Mouse (Mus musculus) T-helper 2 cell (primary cell): ENCODE results near the gene Ddx42.

Source experiments
- in situ Hi-C: fragments of 300-600 bp; cut with MboI, MseI; formaldehyde crosslinking; loops from one replicate; pipeline ENCODE4 v1.15.1; 2025; ENCODE audit warnings: high pct_unique_total_duplicates

The Ddx42 gene

DNA sequence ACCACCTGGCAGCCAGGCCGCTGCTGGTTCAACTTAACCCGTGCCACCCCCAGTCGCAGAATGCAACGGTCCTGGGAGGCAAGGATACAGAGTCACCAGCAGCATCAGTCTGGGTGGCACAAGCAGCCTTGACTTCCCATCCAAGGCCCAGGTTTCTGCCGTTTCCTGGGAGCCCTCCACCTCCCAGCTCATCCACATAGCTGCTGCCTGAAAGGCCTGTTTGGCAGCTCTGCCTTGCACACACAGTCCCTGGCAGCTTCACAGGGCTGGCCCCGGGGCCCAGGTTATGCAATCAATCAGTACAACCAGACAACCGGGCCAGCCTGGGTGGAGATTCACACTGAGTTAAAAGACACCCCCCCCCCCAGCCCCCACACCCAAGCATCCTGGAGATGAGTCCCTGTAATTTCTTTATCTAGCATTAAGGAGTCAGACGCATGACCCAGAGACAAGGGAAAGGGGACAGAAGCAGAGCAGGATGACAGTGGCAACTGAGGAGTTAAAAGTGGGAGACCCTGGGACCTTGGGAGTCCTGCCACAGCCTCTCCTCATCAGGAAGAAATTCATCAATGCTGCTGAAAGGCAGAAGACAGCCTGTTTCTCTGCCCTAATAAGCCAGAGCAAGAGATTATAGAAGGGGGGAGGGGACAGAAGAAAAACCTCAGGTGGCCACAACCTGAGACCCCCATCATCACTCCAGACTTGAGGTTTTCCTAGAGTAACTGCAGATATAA lies 51.8 kb downstream of the Ddx42 start:
- in situ Hi-C loops, result no loop called here

DNA sequence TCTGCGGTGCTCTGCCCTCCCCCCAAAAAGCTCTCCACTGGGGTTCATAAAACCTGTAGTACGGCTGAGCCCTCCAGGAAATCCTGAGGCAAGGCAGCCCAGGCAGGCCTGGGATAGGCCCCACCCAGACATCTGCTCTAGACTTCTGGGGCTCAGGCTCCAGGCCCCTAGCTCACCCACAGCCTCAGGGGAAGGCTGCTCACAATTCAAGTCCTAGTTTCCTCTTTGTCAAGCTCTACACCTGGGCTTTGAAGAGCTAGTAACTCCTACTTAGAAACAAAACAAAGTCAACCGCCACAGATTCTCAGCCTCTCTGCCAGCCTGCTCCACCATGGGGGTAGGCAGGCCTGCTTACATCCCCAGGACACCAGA lies 52.3 kb downstream of the Ddx42 start:
- in situ Hi-C loops, result no loop called here

DNA sequence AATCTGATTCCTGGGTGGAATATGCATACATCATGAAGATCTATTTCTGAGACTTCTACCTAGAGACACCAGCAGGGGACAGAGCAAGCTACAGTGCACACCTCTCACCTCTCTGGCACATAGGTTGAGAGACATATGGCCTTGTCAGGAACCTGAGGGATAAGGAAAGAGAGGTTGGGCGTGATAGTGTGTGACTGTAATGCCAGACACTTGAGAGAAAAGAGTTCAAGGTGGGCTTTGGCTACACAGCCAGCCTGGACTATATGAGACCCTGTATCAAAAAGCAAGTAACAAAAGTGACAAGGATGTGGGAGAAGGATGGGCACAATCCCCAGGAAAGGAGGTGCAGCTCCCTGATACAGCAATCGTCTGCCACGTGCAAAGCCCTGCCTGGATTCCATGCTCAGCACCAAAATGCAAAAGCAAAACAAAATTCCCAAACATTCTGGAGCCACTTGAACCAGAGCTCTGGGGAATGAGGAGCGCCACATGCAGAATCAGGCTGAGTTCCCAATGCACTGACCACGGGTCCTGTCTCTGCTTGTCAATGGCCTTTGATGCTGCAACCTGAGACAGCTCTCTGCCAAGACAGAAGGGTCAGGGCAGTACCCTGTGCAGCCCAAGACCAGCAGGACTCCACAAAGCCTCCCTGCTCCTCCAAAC lies 54.5 kb downstream of the Ddx42 start:
- in situ Hi-C loops, result no loop called here

DNA sequence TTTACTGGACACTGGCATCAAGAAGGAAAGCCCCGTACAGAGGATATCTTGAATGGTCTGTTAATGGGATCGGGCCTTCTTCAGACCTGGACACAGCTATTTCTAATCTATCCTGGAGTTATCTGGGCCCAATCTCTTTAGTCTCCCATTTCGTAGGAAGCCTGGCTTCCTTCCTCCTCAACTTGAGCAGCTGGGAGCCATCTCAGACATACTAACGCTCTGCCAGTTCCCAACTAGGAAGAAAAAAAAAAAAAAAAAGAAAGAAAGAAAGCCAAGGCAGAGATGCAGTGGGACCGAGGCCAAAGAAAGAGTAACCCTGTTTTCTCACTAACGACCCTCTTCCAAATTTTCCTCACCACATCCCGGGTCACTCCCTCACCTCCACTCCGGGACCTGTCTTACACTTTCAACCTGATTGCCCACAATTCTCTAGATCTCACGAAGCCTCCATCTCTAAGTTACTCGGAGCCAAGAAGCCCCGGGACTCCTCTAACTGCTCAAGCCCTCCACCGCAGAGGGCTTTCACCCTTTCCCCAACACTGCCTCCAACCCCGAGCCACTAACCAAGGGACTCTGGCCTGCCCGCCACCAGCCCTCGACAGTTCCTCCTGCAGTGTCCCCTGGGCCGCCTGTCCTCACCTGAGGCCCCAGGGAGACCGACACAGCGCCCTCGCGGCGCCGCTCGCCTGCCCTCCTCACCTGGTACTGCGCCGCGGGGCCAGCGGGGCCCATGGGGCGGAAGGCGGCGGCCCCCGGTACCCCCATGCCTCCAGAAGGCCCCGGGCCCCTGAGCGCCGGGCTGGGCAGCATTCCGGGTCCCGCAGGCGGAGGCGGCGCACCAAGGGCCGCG lies 55.3 kb downstream of the Ddx42 start:
- in situ Hi-C loops, result no loop called here

DNA sequence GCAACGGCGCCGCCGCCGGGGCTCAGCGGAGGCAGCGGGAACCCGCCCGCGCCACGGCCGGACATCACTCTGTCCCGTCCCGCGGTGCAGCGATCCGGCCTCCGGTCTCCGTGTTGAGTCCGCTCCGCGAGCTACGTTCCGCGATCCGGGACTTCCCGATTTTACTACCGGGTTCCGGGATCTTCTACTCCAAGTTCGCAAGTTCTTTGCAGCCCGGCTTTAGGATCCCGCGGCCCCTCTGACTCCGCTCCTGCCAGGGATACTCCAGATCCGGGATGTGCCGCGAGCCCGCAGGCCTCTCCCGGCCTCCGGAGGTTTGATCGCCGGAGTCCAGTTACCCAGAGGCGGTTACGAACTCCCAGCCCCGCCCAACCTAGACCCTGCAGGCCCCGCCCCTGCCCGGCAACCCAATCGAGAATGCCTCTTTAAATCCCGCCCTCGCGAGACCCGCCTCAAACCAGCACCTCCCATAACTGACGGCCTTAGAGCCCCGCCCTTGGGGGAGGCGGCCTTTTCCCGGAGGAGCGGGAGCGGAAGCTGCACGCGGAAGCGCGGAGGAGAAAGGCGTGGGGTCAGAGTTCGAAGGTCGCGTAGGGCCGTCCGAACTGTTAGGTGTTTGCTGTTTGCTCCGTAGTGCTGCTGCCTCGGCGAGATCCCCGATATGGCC lies 56.1 kb downstream of the Ddx42 start, which contains the start of gene Smarcd2:
TSS of gene Smarcd2 (minus strand) at position 329 of the 667 bp plus-strand sequence.
- in situ Hi-C loops, result no loop called here

DNA sequence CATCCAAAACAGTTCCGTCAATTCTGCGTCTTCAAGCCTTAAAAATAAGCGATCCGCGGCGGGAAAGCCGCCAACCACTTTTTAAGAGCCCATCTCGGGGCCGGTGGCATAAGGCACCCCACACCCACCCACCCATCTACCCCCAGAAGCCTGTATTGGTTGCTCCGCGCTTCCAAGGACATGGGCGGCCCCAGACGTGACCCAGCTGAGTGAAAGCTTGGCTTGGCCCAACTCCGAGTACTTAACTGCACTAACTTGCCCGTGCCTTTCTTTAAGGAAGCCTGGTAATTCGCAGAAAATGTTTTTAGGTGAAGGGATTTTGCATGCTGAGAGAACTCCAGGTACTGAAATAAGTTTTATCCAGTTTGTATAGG lies 56.6 kb downstream of the Ddx42 start:
- in situ Hi-C loops, result no loop called here

DNA sequence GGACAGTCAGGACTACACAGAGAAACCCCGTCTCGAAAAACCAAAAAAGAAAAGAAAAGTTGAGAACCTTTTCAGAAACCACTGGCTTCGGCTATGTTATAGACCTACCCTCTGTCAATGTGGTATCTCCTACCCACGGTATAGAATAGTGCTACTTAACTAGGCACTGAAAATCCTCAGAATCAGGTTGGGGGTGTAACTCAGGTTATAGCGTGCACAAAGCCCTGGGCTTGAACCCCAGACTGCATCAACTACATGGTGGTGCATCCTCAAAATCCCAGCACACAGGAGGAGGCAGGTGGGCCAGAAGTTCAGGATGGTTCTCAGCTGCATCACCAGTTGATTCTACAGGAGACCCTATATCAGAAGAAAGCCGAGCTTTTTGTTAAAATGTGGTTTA lies 57.1 kb downstream of the Ddx42 start:
- in situ Hi-C loops, result no loop called here

DNA sequence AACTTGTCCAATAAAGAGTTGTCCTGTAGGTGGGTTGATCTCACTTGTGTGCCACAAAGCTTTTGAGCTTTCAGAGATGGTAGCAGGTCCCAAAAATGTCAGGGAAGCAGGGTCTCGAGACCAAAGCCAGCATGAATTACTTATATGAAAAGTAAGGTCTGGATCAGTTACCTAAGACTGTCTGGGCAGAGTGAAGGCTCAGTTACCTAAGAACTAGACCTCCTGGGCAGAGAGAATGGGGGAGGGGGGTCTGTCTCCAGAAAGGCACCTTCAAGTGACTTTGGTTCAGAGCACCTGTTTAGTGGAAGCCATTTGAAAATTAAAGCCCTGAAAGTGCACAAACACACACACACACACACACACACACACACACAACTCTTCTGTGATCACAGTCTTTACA lies 57.6 kb downstream of the Ddx42 start:
- in situ Hi-C loops, result no loop called here

DNA sequence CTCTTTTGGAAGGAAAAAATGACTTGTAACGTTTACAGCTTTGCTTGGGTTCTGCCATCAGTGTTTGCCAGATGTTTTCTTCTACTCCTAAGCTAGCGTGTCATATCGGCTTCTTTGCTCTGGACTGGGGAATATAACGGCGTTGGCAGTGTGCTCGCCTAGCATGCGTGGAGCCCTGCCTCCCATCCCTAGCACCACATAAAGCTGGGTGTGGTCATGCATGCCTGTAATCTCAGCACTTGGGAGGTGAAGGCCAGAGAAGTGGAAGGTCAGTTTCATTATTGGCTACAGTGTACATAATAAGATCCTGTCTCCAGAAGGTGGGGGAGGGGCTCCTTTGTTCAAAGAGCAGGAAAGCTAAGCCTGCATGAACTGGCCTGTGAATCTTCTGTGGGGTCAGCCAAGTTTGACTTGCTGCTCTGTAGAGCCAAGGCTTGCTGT lies 58.3 kb downstream of the Ddx42 start:
- in situ Hi-C loops, result no loop called here

DNA sequence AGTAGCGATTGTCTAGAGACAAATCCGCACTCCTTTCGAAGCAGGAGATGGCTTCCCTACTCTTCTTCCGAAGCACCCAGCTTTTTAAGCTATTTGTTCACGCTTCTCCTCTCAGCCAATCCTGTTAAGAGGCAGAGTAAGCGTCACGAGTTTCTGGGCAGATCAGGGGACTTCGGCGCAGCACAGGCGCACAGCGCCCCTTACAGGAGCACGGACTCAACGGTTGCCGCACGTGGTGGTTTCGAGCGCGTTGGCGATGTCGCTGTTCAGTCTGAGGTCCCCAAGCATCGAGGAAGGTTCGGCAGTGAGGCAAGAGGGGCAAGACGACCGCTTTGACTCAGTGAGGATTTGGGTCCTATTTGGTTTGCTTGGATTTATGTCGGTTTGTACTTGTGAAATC lies 59.7 kb downstream of the Ddx42 start, which contains the start of gene Tcam1:
TSS of gene Tcam1 (plus strand) at position 219 of the 400 bp plus-strand sequence.
- in situ Hi-C loops, result no loop called here

DNA sequence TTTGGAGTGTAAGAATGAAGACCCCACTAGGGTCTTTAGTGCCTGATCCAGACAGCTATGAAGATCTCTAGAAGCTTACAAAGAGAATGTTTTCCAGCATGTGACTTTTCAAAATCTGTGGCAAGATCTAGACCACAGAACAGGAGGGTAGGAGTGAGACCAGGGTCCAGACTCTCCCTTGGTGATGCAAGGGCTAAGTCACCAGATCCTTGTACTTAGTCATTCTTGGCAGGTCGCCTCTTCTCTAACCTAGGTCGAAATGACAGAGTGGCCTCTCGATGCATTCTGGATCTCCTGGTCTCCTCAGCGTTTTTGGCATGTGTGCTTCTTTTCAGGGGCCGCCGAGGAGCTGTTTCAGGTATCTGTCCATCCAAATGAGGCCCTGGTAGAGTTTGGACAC lies 65.7 kb downstream of the Ddx42 start:
- in situ Hi-C loops, result no loop called here

DNA sequence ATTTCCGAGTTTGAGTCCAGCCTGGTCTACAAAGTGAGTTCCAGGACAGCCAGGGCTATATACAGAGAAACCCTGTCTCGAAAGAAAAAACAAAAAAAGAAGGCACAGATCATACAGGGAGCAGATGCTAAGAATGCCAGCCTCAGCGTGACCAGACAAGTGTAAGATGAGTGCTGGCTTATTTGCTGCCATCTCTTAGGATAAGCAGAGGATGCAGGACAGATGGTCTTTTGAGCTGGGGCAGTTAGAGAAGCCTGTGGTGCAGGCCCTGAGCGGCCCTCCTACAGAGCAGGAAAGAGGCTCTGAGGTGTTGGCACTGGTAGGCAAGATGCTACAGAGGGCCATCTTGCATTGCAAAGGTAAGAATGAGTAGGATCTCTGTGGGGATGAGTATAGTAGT lies 66.6 kb downstream of the Ddx42 start:
- in situ Hi-C loops, result no loop called here

DNA sequence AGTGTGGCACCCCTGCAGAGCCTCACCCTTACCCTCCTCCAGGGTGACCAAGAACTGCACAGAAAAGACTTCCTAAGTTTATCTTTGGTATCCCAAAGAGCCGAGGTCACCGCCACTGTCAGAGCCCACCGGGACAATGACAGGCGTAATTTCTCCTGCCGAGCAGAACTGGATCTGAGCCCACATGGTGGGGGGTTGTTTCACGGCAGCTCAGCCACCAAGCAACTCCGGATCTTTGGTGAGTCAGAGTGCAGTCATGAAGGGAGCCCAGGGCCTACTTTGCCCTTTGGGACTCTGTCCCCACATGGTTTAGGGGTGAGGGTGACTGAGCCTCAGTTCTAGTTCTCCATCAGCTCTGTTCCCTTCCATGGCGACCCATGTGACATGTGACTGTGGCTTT lies 67.4 kb downstream of the Ddx42 start:
- in situ Hi-C loops, result no loop called here

DNA sequence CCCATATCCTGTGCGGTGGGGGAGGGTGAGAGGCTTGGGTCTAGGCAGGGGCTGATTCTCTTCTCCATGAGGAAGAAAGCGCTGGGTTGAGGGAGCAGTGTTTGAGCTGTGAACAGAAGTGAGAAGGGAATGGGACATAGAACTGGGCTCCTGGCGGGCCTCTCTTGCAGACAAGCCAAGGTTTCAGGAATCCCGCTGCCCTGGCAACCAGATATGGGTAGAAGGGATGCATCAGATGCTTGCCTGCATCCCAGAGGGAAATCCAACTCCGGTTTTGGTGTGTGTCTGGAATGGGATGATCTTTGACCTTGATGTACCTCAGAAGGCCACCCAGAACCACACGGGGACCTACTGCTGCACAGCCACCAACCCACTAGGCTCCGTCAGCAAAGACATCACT lies 69.5 kb downstream of the Ddx42 start:
- in situ Hi-C loops, result no loop called here

DNA sequence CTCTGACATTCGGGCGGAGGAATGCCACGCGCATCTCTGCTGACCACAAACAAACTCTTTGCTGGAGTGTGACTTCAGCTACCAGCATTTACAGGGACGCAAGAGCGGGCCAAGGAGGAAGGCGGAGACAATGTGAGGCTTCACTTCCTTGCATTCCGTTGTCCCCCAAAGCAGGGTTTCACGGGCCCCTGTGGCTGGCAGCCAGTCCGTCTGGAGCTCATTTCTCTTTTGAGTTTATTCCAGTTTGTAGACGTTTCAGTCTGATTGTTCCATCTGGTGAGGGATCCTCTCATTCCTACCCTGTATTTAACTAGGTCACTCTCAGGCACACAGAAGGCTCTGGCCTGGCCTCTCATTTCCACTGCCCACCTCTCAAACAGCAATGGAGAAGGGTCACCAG lies 70.3 kb downstream of the Ddx42 start:
- in situ Hi-C loops, result no loop called here

DNA sequence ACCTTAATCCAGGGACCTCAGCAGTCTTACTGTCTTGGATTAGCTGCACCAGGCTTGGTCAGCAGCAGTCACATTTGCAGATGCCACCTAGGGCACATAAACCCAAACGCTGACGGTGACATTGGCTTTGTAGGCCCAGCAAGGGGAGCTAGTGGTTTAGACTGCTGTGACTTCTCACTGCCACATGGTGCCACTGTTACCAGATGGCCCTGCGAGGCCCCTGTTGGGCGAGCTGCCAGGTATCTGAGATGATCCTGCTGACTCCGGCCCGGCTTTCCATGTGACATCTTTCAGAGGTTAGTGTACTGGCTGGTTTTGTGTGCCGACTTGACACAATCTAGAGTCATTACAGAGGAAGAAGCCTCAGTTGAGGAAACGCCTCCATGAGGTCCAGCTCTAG lies 72.6 kb downstream of the Ddx42 start:
- in situ Hi-C loops, result no loop called here

DNA sequence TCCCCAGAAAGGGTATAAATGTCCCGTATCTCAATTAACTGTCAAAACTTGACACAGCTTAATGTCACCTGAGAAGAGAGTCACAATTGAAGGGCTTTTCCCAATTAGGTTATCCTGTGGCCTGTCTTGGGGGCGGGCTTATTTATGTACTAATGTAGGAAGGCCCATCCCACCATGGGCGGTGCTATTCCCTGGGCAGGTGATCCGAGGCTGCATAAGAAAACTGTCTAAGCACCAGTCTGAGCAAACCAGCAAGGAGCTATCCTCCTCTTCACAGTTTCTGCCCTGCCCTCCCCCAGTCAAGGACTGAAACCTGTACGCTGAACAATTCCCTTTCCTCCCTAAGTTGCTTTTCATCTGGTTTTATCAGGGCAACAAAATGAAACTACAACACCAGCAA lies 73.7 kb downstream of the Ddx42 start:
- in situ Hi-C loops, result loop anchor here (10.0 kb wide), 1 partner anchor 754 kb away; no protein-coding TSS in a partner anchor

DNA sequence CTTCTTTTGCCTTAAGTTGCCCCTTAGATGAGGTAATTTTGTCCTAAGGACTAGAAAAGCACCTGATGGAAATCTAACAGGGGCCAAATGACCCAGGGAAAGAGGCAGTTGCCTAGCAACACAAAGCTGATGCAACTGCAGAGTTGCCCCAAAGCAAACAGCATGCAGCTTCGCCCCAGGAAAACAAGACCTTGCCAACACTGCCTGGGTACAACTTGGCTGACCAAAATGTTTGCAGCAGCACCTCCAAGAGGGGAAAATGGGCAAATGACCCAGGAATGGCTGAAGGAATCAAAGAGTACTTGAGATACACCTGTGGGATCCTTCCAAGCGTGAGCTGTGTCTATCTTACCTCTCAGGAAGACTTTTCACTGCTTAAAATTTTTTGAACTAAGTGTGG lies 75.1 kb downstream of the Ddx42 start:
- in situ Hi-C loops, result loop anchor here (10.0 kb wide), 1 partner anchor 753 kb away; no protein-coding TSS in a partner anchor
